Mouse (Mus musculus) kidney, postnatal 14 days (tissue): ENCODE results near the gene Rpl3l.
"Not testable (repeated sequence)": the region's sequence is repeated elsewhere in the genome, so short reads cannot be mapped to it uniquely, and the experiment has no call there.

ENCODE experiments used
- DNase-seq: peaks from one replicate; pipeline ENCODE4 v3.0.0; 2022; ENCODE audit warnings: mixed read lengths

Gene Rpl3l

DNA sequence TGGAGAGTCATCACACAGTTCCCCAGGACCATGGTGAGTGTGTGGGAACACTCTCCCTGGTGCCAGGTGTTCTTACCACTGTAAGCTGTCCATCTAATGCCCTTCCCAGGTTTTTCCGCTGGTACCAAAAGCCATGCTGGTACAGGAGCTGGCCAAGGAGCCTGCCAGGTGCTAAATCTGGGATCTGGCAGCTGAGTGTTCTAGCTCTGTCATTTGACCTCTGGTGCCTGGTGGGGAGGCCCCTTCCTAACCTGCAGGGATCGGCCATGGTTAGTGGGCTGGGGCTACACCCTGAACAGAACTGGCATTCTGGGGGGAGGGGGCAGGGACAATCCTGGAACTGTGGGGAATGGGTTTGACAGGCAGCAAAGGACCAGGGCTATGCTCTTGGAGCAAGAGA is at the start of gene Rpl3l:
Gene Rpl3l, plus strand, starts transcription at position 203 of the 400 bp plus-strand sequence.
- no peak for DNase-seq

DNA sequence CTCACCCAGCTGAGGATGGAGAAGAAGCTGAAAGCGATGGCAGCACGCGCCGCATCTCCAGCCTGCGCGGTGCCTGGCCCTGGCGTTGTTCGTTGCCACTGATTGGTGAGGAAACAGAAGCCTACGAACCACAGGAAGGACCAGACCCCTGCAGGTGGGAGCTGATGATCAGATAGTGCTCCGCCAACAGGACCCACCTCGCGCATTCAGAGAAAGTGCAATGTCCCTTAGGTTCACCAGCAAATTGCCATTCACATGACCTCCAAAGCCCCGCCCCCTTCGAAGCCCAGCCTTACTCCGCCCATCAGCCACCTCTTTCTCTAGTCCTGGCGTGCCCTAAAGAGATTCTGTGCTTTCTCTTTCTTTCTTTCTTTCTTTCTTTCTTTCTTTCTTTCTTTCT is 41.1 kb upstream of the Rpl3l start:
- DNase-seq, result peak; percentile 53

GRCm38 (mm10) chr17:24687146-24687595 is 40.4 kb upstream of the Rpl3l start:
- DNase-seq, result peak; percentile 72

GRCm38 (mm10) chr17:24687599-24687998 is 40.0 kb upstream of the Rpl3l start:
- no peak for DNase-seq

DNA sequence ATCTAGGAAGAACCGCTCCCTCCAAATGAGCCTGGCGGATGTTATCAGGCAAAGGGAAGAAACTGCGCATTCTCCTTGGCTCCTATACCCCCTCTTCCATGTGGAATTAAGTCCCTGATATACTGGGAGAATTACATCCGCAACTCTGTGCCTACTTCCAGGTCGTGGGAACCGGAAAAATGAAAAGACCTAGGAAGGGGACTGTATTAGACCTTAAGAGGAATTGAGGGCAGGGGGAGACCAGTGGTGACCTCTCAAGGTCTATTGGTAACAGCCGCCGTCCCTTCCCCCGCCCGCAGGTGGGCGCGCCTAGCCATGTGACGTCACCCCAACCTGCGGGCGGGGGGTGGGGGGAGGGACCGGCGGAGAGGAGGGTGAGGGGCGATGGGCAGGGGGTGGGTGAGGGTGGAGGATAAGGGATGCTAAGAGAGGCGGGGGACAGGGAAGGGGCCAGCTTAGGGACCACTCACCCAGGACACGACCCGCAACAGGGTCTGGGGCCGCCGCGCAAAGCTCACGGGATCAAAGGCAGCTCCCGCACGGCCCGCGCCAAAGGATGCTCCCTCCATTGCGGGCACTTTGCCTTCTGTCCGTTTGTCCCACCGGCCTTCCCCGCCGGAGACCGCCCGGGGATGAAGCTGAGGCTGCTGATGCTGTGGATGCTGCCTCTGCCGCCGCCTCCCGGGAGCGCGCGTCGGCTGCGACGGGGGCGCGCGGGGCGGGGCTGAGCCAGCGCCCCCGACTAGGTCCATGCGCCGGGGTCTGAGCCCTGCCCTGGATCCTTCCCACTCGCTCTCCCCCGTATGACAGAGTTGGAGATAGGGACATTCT is 38.2 kb upstream of the Rpl3l start, which contains the start of gene Syngr3:
Gene Syngr3, minus strand, starts transcription at position 705 of the 831 bp plus-strand sequence.
- no peak for DNase-seq

- DNase-seq, result no peak
These were observed 35.2 kb upstream of the Rpl3l start for GRCm38 (mm10) chr17:24692385-24692784.

- DNase-seq, result no peak
These were observed 32.2 kb upstream of the Rpl3l start for GRCm38 (mm10) chr17:24695326-24696010.

- peak; percentile 94 for DNase-seq
These were observed 31.5 kb upstream of the Rpl3l start, which contains the start of the genes Gfer and Noxo1 for GRCm38 (mm10) chr17:24696011-24696697. Gene Gfer (minus strand): TSS chr17:24696156. Gene Noxo1 (plus strand): TSS chr17:24696234.

GRCm38 (mm10) chr17:24697985-24698384 is 29.6 kb upstream of the Rpl3l start:
- DNase-seq, result no peak

DNA sequence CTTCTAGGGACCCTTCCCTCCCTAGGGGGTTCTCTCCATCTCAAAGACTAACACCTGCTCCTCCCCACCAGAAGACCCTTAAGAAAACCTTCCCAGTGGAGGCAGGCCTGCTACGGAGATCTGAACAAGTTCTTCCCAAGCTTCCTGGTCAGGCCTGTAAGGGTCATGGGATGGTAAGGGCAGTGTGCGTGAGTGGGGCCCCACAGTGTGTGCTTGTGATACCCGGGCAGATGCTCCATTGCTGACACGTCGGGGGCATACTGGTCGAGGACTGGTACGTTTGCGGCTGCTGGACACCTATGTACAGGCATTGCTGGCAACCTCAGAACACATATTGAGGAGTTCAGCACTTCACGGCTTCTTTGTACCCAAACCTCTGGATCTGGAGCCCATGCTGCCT is 28.9 kb upstream of the Rpl3l start:
- no peak for DNase-seq

GRCm38 (mm10) chr17:24699473-24699872 is 28.1 kb upstream of the Rpl3l start:
- no peak for DNase-seq

GRCm38 (mm10) chr17:24701251-24701650 is 26.4 kb upstream of the Rpl3l start:
- DNase-seq, result no peak

DNA sequence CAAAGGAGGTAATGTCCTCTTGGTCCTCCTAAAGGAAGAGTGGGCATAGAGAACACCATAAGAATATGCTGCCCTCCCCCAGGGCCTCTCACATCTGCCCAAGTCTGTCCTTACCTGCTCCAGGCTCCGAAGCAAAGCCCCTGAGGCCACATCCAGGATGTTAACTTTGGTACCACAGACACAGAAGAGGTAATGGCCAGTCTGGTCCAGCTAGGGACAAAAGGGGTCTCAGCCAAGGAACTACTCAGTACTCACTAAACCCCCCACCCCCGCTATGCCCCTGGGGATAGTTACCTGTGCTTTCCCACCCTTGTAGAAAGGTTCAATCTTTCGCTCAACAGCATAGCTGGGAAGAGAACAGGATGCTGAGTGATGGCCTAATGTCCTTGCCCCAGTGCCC is 21.8 kb upstream of the Rpl3l start:
- DNase-seq, result no peak

GRCm38 (mm10) chr17:24706982-24707800 is 20.4 kb upstream of the Rpl3l start, which contains the start of gene Tbl3:
Gene Tbl3 (minus strand): TSS chr17:24707660.
- DNase-seq, result peak; percentile 96

DNA sequence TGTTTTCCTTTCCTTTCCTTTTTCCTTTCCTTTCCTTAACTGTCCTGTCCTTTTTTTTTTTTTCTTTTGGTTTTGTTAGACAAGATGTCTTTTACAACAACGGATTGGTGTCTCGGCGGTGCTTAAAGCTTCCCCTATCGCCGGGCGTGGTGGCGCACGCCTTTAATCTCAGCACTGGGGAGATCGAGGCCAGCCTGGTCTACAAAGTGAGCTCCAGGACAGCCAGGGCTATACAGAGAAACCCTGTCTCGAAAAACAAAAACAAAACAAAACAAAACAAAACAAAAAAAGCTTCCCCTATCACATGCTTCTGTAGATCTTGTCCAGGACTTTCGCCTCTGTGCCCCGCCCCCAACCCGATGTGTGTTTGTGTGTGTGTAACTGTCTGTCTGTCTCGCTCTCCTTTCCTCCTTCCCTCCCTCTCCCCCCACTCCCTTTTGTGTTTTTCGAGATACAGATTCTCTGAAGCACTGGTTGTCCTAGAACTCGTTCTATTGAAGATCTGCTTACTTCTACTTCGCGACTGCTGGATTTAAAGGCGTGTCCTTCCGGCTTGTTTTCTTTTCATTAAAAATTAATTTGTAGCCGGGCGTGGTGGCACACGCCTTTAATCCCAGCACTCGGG is 19.7 kb upstream of the Rpl3l start:
- DNase-seq, result no peak

DNA sequence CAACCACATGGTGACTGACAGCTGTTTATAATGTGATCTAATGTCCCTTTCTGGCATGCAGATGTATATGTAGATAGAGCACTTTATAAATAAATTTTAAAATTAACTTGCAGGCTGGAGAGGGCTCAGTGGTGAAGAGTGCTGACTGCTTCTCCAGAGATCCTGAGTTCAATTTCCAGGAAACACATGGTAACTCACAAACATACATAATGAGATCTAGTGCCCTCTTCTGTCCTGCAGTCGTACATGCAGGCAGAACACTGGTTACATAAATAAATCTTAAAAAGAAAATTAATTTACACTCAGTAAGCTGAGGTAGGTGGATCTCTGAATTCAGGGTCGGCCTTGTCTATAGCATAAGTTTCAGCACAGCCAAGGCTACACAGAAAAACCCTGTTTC is 19.0 kb upstream of the Rpl3l start:
- DNase-seq, result no peak

DNA sequence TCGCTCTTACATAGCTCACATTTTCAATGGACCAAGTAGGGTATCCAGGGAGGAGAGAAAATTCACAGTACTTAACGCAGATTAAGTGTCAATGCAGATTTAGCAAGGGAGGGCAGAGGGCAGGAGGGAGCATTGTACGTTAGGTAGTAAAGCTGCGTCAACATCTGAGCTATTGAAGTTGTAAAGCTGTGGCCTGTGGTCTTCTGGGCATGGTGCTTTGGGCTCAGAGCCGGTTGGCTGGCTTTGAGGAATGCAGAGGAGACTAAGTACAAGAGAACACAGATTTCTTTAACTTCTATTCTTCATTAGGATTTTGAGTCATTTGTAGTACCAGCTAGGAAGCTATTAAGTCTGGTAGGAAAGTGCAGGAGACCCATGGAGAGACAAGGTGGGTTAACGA is 12.1 kb upstream of the Rpl3l start:
- no peak for DNase-seq

DNA sequence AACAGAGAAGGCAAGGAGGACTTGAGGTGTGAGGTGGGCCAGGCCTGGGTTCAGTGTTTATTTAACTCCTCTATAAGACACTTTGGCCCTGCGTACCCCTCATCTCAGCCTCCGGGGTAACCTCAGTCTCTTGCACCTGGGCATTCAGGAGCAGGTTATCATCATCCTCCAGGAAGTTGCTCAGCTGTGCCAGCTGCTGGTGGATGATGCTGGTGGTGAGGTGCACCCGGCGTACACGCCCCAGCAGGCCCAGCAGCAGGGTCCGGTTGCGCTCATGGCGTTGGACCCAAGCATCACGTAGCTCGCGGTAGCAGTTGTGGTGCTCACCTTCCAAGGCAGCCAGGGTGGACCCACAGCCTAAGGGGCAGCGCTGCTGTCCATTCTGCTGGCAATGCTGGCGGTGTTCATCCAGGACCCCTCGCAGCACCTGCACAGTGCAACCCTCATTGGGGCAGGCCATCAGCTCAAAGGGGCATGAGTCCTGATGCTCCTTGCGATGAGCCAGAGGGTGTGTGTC is 11.4 kb upstream of the Rpl3l start:
- DNase-seq, result no peak

- no peak for DNase-seq
These were observed 9.7 kb upstream of the Rpl3l start, which contains the start of the genes Rnf151 and Rps2 for GRCm38 (mm10) chr17:24717943-24718342. Gene Rnf151 (minus strand): TSS chr17:24718063. Gene Rps2 (plus strand): TSS chr17:24718116.

- DNase-seq, result not testable (repeated sequence)
These were observed 8.7 kb upstream of the Rpl3l start for GRCm38 (mm10) chr17:24718938-24719337.

DNA sequence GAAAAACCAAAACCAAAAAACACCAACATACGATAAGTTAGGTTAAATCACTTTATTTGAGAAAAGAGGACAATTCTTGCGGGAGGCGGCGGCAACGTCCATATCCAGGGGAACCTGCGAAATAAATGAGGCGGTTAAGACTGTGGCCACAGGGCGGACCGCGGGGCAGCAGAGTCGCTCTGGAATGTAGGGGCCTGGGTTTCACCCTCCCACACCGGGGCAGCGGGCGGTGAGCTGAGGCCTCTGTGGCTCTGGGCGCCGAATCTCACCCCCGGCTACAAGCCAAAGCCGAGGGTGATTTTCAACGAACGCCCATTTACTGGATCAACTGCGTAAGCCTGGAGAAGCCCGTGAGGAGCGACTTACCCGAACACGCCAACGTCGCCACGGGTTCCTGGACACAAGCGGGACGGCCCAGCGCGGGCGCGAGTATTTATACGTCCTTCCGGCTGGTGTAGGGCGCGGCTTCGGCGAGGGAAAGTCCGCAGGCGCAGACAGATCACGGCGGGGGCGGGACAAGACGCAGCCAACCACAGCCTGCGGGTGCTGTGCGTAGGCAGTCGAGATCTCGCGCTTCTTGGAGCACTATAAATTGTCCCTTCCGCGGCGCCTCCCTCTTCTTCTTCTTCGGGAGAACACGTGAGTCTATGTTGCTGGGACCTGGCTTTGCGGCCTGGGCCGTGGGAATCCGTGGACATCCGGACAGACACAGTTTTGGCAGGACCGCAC is 8.0 kb upstream of the Rpl3l start:
- DNase-seq, result peak; percentile 99
